Mouse (Mus musculus) gastrocnemius, adult 18-20 months (tissue): ENCODE measurements at regions not wholly inside any gene's neighbourhood (a gene's known extent, or its start where the extent isn't known, plus 50 kb on each side); places are given as distances from the start of the nearest gene placed in this dataset.
A peak's percentile ranks its signal among the peaks of the same experiment; 100 is the strongest.

Experiments
- DNase-seq: peaks from one replicate; pipeline ENCODE4 v3.0.0; 2021; ENCODE audit warnings: low spot score

DNA sequence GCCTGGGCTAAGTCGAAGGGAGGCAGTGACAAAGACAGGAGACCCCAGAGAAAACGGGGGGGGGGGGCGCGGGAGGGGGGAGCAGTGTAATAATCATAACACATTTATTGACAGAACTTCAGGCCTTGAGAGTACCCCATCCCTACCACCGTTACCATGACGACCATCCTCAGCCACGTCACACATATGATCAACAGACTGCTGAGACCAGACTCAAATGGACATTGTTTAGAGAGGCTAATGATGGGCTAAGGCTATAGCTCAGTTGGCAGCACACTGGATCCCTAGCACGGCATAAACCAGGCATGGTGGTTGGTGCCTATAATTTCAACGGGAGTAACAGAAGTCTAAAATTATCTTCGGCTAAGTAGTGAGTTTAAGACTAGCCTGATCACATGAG, 565.8 kb upstream of the Adam5 start:
- no peak for DNase-seq

DNA sequence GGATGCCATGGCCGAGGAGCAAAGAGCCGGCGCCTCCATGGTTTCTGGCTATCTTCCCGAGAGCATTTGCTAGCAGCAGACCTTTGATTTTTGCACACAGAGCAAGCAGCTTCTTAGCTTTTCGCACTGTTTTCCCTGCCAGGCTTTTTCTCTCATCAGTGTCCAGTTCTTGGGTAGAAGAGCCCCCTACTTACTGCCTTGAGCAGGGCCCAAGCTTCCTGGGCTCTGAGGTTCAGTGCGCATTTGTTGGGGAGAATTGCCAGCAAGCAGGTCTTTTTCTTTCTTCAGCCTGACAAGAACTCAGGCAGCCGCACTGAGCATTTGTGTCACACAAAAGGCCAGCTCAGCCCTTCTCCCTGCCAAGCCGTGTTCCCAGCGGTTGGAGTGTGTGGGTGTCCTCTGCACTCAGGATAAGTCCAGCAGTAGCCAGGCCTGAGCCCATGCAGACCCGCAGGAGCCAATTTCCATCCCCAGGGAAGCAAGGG, 565.2 kb upstream of the Adam5 start:
- DNase-seq = peak; percentile 27

DNA sequence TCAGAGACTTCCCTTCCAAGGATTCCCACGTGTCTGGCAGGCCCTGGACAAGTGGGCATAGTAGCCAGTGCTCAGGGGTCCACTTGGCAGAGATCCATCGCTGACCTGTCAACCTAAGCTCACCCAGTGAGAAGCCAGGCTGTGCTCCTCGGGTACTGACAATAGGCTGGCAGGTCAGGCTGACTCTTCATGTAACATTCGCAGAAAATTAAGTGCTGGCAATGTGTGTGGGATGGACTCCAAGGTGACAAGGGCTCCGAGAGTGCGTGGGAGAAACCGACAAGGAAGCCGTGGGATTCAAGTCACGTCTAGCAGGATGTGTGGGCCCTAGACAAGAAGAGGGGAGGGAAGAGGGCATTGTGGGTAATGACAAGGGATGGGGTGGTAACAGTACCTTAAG, 564.6 kb upstream of the Adam5 start:
- no peak for DNase-seq

DNA sequence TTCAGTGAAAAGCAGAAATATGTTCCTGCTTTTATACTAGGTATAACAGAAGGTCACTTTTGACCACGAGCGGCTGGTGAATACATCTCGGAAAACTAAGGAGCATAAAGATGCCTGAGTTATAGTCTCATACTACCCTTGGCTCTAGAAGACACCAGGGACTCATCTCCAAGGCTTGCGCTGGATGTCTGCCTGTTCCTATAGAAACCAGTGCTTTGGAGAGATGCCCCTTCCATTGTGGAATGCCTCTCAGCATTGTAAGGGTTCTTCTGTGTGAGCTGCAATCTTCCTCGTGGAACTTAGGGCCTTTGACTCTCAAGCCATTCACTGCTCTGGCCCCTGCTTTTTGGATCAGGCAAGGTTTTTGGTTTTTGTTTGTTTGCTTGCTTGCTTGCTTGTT, 561.0 kb upstream of the Adam5 start:
- no peak for DNase-seq

DNA sequence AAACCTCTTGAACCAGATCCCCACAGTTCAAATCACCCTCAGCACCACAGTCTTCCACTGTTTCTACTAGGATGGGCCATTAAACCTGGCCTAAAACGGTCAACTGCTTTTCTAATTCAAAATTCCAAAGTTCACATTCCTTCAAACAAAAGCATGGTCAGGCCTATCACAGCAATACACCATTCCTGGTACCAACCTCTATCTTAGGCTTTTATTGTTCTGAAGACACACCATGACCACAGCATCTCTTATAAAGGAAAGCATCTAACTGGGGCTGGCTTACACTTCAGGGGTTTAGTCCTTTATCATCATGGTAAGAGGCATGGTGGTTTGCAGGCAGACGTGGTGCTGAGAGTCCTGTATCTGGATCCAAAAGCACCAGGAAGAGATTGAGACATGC, 560.4 kb upstream of the Adam5 start:
- DNase-seq = no peak

DNA sequence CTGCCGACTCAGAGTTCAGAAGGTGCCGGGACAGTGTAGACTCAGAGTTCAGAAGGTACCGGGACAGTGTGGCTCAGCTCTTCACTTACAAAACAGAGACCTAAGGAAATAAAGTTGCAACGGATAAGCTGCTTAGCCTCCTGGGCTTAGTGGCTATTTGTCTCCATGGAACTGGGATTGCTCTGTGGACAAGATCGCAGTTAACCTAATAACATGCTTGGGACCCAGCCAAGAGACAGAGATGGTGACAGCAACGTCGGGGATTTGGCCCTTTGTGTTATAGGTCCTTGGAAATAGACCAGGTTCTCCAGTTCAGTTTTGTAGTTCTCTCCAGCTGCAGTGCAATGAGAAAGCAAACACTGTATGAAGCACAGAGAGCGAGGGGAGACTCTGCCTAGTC, 549.1 kb upstream of the Adam5 start:
- DNase-seq = no peak

DNA sequence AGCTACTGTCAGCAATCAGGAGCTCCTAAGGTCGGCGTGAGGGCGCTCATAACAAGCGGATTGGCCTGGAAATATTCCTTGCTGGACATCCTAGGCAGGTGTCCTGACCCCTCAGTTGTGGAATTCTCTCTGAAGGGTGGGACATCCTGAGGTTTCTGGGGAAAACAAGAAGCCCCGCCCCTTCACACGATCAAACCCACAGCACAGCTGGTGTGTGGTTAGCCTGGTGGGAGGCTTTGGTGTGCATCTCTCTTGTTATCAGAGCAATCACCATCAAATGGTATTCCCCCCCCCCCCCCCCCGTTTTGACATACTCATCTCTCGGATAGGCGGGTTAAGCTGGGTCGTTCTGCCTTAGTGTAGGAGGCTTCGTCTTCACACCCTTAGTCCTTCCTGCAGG, 546.8 kb upstream of the Adam5 start:
- DNase-seq = no peak

DNA sequence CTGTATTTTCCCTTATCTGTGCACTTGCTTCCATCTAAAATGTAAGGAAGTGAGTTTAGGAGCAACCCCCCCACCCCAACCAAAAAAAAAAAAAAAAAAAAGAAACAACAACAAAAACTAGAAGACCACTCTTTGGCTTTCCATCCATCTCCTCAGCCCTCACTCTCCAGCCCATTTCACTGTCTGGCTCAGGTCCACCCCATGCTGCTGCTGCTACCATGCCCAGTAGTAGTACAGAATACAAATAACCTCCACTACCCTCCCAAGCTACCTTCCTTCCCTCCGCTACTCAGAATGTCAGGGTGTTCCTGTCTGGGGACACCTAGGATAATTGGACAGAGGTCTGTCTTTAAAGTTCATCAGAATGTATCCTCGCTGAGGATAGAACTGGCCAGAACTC, 545.2 kb upstream of the Adam5 start:
- no peak for DNase-seq

DNA sequence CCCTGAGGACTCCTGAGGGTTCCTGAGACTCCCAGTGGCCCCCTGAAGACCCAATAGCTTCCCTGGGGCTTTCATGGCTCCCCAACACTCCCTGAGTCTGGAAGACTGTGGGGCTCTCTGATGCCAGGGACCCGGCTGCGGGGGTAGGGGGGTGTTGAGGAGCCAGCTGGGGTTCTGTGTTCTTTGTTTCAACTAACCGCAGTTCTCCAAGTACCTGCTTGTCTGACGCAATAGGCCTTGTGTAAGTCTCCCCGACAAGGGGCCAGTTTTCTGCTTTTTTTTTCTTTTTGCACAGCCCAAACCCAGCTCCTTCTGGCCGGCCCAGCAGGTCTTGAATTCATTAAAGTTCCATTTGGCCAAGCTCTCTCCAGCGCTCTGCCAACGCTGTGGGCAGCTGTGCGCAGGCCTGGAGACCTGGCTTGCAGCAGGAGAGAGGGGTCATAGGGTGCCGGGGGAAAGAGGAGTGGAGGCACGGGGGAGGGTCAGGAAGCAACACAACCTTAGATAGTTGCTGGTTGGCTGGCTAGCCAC, 544.5 kb upstream of the Adam5 start:
- peak; percentile 45 for DNase-seq

DNA sequence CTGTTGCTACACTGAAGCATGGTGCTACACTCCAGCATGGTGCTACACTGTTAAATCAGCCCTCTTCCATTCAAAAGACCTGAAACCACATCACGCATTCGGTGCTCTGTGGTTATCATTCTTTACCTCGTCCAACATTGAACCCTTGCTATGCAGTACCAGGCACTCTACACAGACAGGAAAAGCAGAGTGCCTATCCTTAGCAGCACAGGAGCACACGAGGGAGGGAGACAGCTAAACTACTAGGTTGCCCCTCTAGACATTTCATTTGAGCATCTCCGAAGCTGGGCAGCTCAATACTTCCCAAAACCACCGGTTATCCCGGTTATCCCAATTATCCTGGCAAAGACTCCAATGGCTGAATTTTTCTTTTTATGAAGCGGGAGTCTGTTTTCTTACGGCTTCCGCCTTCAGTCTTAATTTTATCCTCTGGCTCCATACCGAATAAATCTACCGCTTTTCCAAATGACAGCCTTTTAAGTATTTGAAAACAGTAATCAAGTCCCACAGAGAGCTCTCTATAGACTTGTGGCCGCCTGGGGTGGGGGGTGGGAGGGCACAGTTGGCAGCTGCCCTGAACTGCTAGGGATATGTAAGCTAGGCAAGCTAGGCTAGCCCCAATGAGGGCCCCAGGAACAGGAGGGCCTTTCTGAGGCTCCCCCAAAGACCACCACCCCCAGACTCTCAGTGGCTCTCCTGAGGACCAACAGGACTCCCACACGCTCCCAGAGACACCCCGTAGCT, 543.8 kb upstream of the Adam5 start:
- no peak for DNase-seq

DNA sequence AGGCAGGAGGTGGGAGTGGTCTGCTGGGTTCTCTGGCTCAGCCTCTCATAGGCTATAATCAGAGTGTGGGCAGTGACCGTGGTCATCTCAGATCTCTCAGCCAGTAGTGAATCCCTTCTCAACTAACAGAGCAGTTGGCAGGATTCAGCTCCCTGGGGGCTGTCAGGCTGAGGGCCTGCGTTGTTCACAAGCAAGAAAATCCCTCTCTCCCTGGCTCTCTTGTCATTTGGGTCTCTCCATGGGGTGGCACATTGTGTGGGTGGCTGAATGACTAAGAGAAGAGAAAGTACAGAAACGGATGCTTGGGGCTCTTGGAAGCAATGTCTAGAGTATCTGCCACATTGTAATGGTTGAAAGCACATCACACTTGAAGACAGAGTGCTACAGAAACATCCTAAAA, 542.0 kb upstream of the Adam5 start:
- DNase-seq = peak; percentile 38

DNA sequence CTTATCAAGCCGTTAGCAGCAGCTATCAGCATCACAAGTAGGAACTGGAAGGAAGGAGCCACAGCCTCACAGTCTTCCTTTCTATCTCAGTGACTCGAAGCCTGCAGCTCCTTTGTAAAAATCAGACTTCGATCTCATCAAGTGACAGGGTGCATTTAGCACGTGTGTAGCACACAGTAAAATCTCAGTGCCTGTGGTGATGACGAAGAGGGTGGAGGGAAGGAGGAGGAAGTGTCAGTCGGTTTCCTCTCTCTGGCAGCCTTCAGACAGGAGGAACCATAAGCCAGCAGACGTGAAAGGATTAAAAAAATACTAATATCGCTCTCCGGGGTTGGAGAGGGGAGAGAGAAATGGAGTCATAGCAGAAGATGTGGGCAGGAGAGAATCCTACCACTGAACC, 538.5 kb upstream of the Adam5 start:
- DNase-seq = no peak

DNA sequence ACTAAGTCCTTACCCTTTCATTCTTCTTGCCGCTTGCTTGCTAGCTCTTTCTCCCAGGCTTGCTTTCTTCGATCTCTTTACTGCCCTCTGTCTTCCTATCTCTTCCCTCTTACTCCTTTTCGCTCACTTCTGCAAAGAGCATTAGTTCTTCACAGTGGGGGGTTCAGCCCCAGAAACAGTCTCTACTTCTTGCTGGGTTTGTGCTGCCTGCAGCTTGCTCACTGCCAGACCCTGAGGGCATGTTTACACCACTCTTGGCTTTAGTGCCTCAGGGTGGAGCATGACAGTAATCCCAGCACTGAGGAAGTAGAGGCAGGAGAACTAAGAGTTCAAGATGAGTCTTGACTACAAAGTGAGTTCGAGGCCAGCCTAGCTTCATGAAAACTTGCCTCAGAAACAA, 538.0 kb upstream of the Adam5 start:
- DNase-seq = no peak

DNA sequence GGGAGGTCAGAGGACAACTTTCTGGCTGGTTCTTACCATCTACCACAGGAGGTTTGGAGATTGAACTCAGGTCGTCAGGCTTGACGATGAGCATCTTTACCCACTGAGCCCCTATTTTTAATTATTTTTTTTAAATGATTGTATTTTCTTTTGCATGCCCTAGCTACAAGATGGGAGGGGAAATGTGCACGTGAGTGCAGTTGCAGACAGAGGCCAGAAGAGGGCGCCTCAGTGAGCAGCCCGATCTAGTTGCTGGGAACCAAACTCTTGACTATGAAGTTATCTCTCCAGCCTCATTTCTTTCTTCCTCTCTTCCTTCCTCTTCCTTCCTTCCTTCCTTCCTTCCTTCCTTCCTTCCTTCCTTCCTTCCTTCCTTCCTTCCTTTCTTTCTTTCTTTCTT, 537.3 kb upstream of the Adam5 start:
- DNase-seq = no peak

DNA sequence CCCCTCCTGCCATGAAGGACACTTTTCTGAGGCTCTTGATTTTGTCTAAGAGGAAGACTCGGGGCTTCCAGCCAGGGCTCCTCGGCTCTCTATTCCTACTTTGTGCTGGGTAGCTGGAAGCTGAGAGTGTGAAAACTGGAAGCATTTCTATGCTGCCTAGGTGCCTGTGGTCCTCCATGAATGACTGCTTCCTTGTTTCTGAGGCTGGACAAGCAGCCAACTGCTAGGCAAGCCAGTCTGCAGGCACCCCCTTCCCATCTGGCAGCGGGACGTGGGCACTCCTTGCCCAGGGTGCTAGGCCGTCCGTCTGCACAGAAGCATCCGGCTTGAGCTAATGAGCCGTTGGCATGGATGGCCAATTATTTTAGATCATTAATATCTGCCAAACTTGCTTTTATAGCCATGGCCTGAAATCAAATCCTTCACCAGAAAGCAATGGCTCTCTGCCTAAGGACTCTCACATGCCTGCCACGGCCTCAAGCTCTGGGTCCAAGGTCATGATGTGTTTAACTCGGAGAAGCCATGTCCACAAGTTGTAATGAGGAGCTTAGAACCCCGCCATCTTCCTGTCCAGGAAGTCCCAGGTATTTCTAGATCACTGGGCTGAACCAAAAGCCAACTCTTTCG, 534.5 kb upstream of the Adam5 start:
- no peak for DNase-seq

DNA sequence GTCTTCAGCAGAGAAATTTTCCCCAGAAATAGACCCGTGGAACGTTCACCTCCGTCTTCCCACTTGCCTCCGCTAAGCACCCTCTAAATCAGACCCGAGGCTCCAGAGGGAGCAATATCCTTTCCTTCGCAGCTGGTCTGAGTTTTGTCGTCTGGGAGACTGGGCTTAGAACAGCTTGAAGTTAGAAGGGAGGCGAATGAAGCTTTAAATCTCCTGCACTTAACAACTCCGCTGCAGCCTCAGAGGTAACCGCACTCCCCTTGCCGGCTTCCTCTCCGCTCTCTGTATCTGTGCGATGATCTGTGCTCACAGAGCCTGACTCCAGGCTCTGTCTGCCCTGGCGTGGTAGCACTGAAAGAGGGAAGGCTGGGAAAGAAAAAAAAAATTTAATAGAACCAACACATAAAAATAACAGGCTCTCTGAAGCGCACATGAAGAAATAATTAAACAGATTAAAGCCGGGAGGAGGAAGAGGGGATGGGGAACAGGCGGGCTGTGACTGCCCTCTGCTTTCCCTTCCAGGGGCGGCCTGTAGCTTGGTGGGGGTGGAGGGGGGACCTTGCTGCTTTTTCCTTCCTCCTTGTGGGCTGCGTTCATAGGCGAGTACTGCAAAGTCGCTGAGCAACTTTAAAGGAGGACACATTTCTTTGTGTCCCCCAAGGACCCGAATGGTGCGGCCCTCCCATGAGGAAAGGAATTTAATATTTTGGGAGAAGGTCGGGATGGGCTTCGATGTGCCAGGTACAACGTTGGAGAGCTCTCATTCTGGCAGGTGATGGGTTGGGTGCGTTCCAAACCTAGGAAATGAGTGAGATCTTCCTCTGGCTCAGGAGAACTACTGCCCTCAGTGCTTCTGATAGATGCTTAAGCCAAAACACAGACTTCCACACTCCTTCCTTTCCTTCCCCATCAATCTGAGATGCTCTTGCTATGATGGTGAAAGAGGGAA, 529.9 kb upstream of the Adam5 start:
- no peak for DNase-seq

DNA sequence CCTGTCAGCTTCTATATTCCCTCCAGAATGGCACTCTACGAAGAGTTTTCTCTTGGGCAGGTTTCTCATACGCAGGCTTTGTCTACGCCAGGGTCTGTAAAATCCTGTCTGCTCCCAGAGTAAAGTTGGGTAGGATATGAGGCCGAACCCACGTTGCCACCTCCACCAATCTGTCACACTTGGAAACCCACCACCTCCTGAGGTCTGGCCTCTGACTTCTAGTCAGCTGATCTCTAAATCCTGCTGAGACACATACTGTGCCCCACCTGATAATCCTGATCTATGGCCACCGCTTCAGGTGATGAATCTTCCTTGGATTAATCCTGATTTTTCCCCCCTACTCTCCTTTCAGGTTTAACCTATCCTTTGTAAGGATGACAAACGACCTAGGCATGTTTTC, 529.2 kb upstream of the Adam5 start:
- no peak for DNase-seq

DNA sequence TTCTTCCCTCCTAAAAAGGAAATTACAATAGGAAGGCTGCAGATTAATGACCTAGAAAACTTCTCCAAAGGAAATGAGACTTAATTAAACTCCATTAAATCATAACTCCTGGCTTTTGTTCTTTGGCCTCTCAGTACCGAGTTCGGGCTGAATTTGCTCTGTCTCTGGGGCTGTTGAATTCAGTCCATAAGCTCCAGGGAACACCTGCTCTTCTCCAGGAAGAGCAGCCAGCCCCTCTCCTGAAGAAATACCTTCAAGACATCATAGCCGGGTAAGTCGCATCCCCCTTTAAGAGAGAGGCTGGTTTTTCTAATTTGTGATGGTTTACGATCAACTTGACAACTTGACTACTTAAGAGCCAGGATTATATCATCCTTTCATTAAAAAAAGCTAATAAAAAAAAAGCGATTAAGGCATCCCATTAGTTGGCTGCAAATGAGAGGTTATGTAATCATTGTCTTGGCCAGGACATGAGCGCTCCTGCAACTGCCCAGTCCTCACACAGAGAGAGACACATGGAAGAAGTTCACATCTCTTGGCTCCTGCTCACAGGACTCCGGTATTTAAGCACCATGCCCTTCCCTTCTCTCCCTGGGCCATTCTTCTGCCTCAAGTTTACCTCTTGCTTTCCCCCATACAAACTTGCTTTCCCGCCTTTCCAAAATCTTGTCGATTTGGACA, 524.0 kb upstream of the Adam5 start:
- DNase-seq = no peak

DNA sequence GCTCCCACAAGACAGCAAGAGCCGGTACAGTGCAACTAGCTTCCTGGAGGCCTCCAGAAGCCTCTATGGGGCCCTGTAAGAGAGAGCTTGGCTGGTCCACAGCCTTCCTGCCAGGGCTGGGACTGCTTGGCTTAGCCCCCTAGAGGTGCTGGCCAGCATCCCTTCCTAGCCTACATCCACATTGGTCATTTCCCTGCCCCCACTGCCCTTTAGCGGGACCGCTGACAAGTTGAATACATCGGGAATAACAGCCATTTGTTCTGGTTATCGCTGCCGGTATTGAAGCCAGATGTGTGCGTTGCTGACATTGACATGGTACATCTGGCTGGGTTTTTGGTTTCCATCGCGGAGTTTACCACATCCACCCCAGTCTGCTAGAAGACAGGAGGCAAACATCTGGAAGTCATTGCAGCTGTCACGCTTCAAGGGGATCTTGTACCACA, 519.0 kb upstream of the Adam5 start:
- no peak for DNase-seq

DNA sequence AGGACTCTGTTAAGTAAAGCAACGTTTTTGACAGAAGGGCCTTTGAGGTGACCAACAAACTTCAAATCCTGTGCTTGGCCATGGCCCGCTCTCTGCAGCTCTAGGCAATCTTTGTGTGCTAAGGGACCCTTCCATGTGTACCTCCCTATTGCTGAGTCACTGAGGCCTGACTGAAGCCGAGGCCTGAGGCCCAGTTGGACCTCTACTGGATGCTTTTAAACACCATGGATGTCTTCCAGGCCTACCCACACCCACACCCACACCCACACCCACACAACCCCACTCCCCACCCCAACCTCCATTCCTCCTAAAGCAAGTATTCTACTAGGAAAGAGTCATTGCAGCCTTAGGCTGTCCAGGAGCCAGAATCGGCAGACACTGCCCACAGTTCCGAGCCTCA, 518.3 kb upstream of the Adam5 start:
- DNase-seq = no peak

DNA sequence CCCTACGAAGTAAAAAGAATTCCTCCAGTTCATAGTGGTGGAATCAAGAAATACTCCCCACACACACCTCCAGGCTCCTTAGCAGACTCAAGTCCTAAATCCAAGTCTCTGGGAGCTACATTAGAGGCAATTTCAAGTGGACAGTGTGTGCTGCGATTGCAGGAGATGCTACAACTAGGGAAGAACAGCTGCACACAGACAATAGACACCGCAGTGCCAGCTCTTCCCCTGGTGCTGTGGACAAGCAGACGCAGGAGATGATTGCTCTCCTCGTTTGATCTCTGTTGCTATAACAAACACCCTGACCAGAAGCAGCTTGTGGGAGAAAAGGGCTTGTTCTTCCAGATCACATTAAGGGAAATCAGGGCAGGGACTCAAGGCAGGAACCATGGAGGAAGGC, 517.1 kb upstream of the Adam5 start:
- no peak for DNase-seq
